Mouse (Mus musculus) olfactory bulb, adult 2 months (tissue): ENCODE data around the gene Lst1.

Experiments
- CTCF ChIP-seq: fragments of 200-500 bp; IDR thresholded peaks from 2 replicates; pipeline ENCODE4 v1.5.1; 2012; ENCODE audit warnings: low read depth, mild to moderate bottlenecking, low read length, moderate library complexity; ENCODE audit not compliant: insufficient read depth
- POLR2A ChIP-seq: fragments of 200-500 bp; IDR thresholded peaks from 2 replicates; pipeline ENCODE4 v1.6.1; 2012; ENCODE audit warnings: mild to moderate bottlenecking, low read depth, low read length, moderate library complexity; ENCODE audit not compliant: insufficient read depth

- TF ChIP-seq POLR2A, result no peak
- no peak for TF ChIP-seq CTCF
Measured at GRCm38 (mm10) chr17:35226561-35227046, 38.4 kb upstream of the Lst1 start.
